Mouse (Mus musculus): Measurements from ENCODE around the gene Krtap10-10. TPM values are rescaled to one million over a fixed set of nuclear protein-coding genes. Genes with fewer than 3 reads are reported as not detected.
"Not testable (repeated sequence)": the region's sequence is repeated elsewhere in the genome, so short reads cannot be mapped to it uniquely, and the experiment has no call there.

Gene Krtap10-10
- not detected for total RNA-seq (2021)

- no peak for DNase-seq (ENCODE audit: low spot score)
- intact Hi-C loops (cut with DNase I), result no loop called here
Measured at GRCm38 (mm10) chr10:77835647-77836046, at the start of gene Krtap10-10. Gene Krtap10-10, plus strand, starts transcription at chr10:77835947.

- DNase-seq (ENCODE audit: low spot score); intact Hi-C loops (cut with DNase I): not testable (repeated sequence)
Measured at GRCm38 (mm10) chr10:77787876-77788275, 47.9 kb upstream of the Krtap10-10 start, which contains the start of gene Gm7137. Gene Gm7137, minus strand, starts transcription at chr10:77788200.

DNA sequence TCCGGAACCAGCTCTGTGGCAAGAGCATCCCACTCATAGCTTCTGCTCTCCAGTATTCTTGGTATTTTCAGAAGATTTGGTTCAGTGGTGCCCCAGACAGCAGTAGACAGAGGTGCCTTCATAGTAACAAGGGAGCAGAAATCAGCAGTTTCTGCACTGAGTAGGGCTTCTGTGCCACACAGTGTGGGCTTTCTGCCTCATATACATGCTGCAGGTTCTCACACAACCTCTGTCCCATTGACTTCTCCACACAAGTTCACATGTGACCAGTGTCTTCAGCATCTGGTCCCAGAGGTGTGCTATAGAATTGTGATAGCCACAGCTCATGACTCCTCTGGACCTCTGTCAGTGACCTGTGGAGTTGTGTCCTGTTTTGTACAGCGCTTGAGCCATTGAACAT, 47.1 kb upstream of the Krtap10-10 start:
- intact Hi-C loops (cut with DNase I), result no loop called here
- no peak for DNase-seq (ENCODE audit: low spot score)

DNA sequence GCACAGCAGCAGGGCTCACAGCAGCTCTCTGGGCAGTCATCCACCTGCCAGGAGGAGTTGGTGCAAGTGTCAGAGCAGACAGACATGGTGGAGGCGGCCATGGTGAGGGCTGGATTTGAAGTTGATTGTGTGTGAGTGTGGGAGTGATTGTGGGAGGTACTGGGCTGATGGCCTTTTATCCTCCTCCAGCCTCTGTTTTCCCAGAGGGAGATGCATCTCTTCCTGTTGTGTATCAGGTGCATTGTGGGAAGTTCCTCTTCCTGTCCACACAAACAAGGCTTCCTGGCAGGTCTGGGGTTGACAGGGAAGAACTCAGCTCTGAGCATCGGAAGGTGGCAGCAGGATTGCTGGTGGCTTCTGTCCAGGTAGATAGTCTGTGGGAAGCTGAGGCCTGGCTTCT, 40.8 kb upstream of the Krtap10-10 start, which contains the start of gene Gm9639:
TSS of gene Gm9639 (minus strand) at position 101 of the 400 bp plus-strand sequence.
- DNase-seq (ENCODE audit: low spot score), result no peak
- intact Hi-C loops (cut with DNase I), result no loop called here

GRCm38 (mm10) chr10:77797677-77798076, 38.1 kb upstream of the Krtap10-10 start:
- intact Hi-C loops (cut with DNase I), result no loop called here
- DNase-seq (ENCODE audit: low spot score), result no peak

DNA sequence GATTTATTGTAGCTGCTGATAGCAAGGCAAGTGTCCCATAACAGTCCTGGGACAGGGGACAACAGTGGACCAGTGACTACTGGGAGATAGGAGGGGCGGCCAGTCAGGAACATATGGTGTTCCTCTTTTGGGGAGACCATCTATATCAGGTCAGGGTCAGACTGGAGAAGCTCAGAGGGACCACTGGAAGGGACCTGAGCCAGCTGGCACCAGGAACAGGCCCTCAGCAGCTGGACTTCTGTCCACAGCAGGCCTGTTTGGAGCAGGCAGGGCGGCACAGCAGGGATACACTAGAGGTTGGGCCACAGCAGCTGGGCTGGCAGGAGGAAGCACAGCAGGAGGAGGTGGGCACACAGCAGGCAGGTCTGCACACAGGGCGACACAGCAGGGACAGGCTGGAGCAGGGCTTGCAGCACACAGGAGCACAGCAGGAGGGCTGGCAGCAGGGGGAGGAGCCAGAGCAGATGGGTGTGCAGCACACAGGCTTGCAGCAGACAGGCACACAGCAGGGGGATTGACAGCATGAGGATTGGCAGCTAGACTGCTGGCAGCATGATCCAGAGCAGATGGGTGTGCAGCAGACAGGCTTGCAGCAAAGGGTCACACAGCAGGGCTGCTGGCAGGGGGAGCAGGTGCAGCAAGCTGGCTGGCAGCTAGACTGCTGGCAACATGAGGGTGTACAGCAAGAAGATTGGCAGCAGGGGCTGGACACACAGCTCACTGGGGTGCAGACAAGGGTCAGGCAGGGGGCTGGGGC, 37.4 kb upstream of the Krtap10-10 start:
- DNase-seq (ENCODE audit: low spot score); intact Hi-C loops (cut with DNase I): not testable (repeated sequence)

- DNase-seq (ENCODE audit: low spot score), result no peak
- intact Hi-C loops (cut with DNase I), result no loop called here
Measured at GRCm38 (mm10) chr10:77798921-77799508, 36.7 kb upstream of the Krtap10-10 start, which contains the start of gene Gm19668. Gene Gm19668, minus strand, starts transcription at chr10:77799133.

DNA sequence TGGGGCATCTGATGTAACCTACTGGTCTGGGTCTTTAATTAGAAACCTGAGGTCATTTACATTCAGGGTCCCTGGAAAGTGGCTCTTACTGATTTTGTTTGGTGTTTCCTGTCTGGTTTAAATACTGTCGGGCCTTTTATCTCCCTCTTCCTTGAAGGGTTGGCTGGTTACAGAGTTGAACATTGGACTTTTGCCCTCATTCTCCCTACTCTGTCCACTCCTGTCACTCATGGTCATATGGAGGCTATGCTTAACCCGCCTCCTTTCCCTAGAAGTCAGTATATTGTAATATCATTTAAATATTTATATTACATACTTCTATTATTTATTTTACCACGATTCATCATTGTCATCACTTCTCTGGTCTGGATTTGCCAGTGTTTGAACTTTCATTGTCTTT, 31.7 kb upstream of the Krtap10-10 start:
- no peak for DNase-seq (ENCODE audit: low spot score)
- intact Hi-C loops (cut with DNase I), result no loop called here

- intact Hi-C loops (cut with DNase I), result no loop called here
- no peak for DNase-seq (ENCODE audit: low spot score)
Measured at GRCm38 (mm10) chr10:77811743-77812142, 24.0 kb upstream of the Krtap10-10 start, which contains the start of gene Gm9507. Gene Gm9507, minus strand, starts transcription at chr10:77811843.

- intact Hi-C loops (cut with DNase I), result no loop called here
- DNase-seq (ENCODE audit: low spot score), result no peak
Measured at GRCm38 (mm10) chr10:77814382-77814781, 21.4 kb upstream of the Krtap10-10 start, which contains the start of gene Gm2696. Gene Gm2696, plus strand, starts transcription at chr10:77814682.

DNA sequence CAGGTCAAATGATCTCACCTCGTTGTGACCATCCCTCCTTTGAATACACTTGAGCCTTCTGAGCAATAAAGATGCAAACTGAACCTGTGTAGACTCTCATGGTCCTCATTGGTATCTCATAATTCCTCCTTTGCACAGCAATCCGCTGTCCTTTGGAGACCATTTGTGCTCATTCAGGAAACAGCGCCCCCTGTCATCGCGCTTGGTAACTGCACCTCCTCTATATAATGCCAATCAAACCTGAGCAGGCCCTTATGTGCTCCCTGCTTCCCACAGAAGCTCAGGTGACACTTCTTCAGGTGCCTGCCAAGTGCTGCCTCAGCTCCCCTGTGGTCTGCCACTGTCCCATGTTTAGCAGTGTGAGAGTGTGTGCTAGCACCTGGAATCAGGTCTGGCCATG, 20.2 kb upstream of the Krtap10-10 start:
- DNase-seq (ENCODE audit: low spot score), result no peak
- intact Hi-C loops (cut with DNase I), result loop anchor here (5.0 kb wide), 2 partner anchors 88 to 188 kb away; partner anchors contain the start of gene Gm10100

DNA sequence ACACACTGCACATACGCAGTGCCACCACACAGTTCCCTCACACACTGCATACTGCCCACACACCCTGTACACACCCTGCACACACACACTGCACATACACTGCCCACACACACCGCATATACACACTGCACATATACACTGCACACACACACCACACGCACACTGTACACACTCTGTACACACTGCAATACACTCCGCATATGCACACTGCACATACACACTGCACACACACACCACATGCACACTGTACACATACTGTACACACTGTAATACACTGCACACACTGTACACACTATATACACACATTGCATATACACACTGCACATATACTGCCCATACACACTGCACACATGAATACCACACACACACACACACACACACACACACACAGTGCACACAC, 17.2 kb upstream of the Krtap10-10 start:
- no peak for DNase-seq (ENCODE audit: low spot score)
- intact Hi-C loops (cut with DNase I), result loop anchor here (5.0 kb wide), 2 partner anchors 91 to 191 kb away; partner anchors contain the start of gene Gm10100

- intact Hi-C loops (cut with DNase I), result loop anchor here (5.0 kb wide), 2 partner anchors 92 to 192 kb away; partner anchors contain the start of gene Gm10100
Measured at GRCm38 (mm10) chr10:77819203-77819602, 16.5 kb upstream of the Krtap10-10 start.

GRCm38 (mm10) chr10:77826951-77827350, 8.8 kb upstream of the Krtap10-10 start, which contains the start of gene Krtap10-4:
Gene Krtap10-4, minus strand, starts transcription at chr10:77827095.
- intact Hi-C loops (cut with DNase I), result no loop called here
- no peak for DNase-seq (ENCODE audit: low spot score)

More at GRCm38 (mm10) chr10:77819203-77819602, 16.5 kb upstream of the Krtap10-10 start:
- DNase-seq (ENCODE audit: low spot score), result no peak

DNA sequence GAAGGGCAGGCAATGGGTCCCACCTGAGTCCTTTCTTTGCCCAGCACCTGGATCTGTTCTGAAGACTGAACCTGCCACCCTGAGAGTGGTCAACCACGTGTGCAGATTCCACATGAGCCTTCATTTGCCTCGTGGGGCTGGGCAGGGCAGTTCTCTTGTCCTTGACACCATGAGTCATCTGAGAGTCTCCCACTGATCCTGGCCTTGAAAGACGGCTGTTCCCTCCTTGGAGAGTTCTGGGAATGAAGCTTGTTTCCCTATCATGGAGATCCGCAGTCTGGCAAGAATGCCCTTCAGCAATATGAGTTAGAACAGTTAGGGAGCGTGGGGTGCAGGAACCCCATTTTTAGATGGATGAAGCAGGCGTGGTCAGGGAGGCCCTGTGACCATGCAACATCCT, 3.3 kb downstream of the Krtap10-10 start:
- DNase-seq (ENCODE audit: low spot score), result no peak
- intact Hi-C loops (cut with DNase I), result no loop called here

- intact Hi-C loops (cut with DNase I), result no loop called here
- DNase-seq (ENCODE audit: low spot score), result no peak
Measured at GRCm38 (mm10) chr10:77846503-77846902, 10.8 kb downstream of the Krtap10-10 start, which contains the start of gene Gm36176. Gene Gm36176, plus strand, starts transcription at chr10:77846803.

- intact Hi-C loops (cut with DNase I), result no loop called here
- no peak for DNase-seq (ENCODE audit: low spot score)
Measured at GRCm38 (mm10) chr10:77846961-77847360, 11.2 kb downstream of the Krtap10-10 start.

- no peak for DNase-seq (ENCODE audit: low spot score)
- intact Hi-C loops (cut with DNase I), result no loop called here
Measured at GRCm38 (mm10) chr10:77847538-77847937, 11.8 kb downstream of the Krtap10-10 start.

- intact Hi-C loops (cut with DNase I), result no loop called here
- no peak for DNase-seq (ENCODE audit: low spot score)
Measured at GRCm38 (mm10) chr10:77852559-77852958, 16.8 kb downstream of the Krtap10-10 start, which contains the start of gene Gm10318. Gene Gm10318, plus strand, starts transcription at chr10:77852859.

DNA sequence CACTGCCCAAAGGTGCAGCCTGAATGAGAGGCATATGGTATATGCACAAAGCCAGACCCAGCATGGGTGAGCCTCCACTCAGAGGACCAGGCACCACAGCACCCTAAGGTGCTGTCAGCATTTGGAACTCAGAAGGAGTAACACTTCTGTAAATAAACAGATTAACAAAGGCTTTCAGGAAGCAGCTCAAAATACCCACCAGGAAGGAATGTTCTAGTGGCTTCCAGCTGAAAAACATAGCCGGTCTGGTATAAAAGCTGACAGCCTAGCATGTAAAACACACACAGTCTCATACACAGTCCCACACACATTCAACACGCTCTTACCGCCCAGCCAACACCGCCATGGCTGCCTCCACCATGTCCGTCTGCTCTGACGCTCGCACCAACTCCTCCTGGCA, 25.9 kb downstream of the Krtap10-10 start, which contains the start of gene Gm3285:
TSS of gene Gm3285 (plus strand) at position 301 of the 400 bp plus-strand sequence.
- intact Hi-C loops (cut with DNase I), result no loop called here
- DNase-seq (ENCODE audit: low spot score), result no peak

Measured in heart, postnatal 25 days (tissue).